Mouse (Mus musculus) heart, adult 2 months (tissue): ENCODE measurements around the gene Rbm14. TPM values are rescaled to one million over a fixed set of nuclear protein-coding genes. Genes with fewer than 3 reads are reported as not detected.
"Not testable (repeated sequence)": the region's sequence is repeated elsewhere in the genome, so short reads cannot be mapped to it uniquely, and the experiment has no call there.

Source experiments
- DNase-seq, 2 experiments: peaks; one replicate each; pipeline ENCODE4 v3.0.0; 2021
- H3K27ac ChIP-seq: fragments of 200-600 bp; 2 replicates; pipeline ENCODE4 v1.8.1; 2022
- H3K27me3 ChIP-seq: fragments of 200-500 bp; 2 replicates; pipeline ENCODE4 v1.6.1; 2012; ENCODE audit warnings: mild to moderate bottlenecking, low read length, inconsistent platforms, mixed read lengths; ENCODE audit not compliant: control insufficient read depth, insufficient read depth
- H3K36me3 ChIP-seq: fragments of 200-500 bp; 2 replicates; pipeline ENCODE4 v1.6.1; 2012; ENCODE audit warnings: low read length, inconsistent platforms; ENCODE audit not compliant: control insufficient read depth, insufficient read depth
- H3K4me1 ChIP-seq: fragments of 200-500 bp; 2 replicates; pipeline ENCODE4 v1.6.1; 2011; ENCODE audit warnings: low read length; ENCODE audit not compliant: control insufficient read depth, insufficient read depth
- H3K4me3 ChIP-seq: fragments of 200-600 bp; 2 replicates; pipeline ENCODE4 v1.8.1; 2022
- H3K79me2 ChIP-seq: fragments of 200-500 bp; replicated peaks from 2 replicates; pipeline ENCODE4 v1.6.1; 2012; ENCODE audit warnings: mild to moderate bottlenecking, inconsistent platforms, low read length, moderate library complexity, mixed read lengths; ENCODE audit not compliant: control insufficient read depth, insufficient read depth
- H3K9ac ChIP-seq: fragments of 200-500 bp; 2 replicates; pipeline ENCODE4 v1.6.1; 2012; ENCODE audit warnings: low read depth, mild to moderate bottlenecking, control low read depth, inconsistent platforms, low read length, mixed read lengths
- CTCF ChIP-seq: fragments of 200-600 bp; IDR thresholded peaks from 2 replicates; pipeline ENCODE4 v1.8.1; 2022; ENCODE audit warnings: antibody characterized with exemption, mild to moderate bottlenecking, moderate library complexity
- EP300 ChIP-seq: fragments of 200-500 bp; IDR thresholded peaks from 2 replicates; pipeline ENCODE4 v1.6.1; 2011; ENCODE audit warnings: low read depth, low read length, control low read depth; ENCODE audit not compliant: insufficient read depth
- POLR2A ChIP-seq: fragments of 200-500 bp; IDR thresholded peaks from 2 replicates; pipeline ENCODE4 v1.6.1; 2011; ENCODE audit warnings: mild to moderate bottlenecking, low read depth, low read length, control low read depth; ENCODE audit not compliant: insufficient read depth
- WGBS: fragments of 180-500 bp; shearing (Covaris S2); methylation state at CpG from one replicate; pipeline ENCODE4 v1.1.7; 2018; 5-methylcytosine and 5-hydroxymethylcytosine counted together
- intact Hi-C: fragments of 180-260 bp; cut with DNase I; formaldehyde crosslinking; loops from one replicate; pipeline ENCODE4 v1.15.1; 2025
- polyA plus RNA-seq: library from polyadenylated mRNA; depleted of rRNA; stranded (reverse); fragments of >200 nt; gene quantifications from 2 replicates; pipeline ENCODE4 v1.2.3, GENCODE M21; 2012
- total RNA-seq, 2 experiments: library from RNA; stranded (reverse); gene quantifications; 2 replicates each; pipeline ENCODE4 v1.2.3; 2021

Gene Rbm14
- total and polyA plus RNA-seq, 3 experiments, result 16.2 to 25.4 (median 19.5) TPM

- Histone ChIP-seq H3K27me3 (no peaks in the 10 kb centered on the region), H3K79me2 (no peaks in the 10 kb centered on the region; the same call in 1 of the 2 replicates), H3K4me1 (peaks cover 2% of the 10 kb centered on the region; the same call in 1 of the 2 replicates), H3K4me3 (no peak overlapping the region), H3K9ac (no peak overlapping the region), H3K36me3 (peaks cover 37% of the 10 kb centered on the region), H3K27ac (no peak overlapping the region)
- TF ChIP-seq POLR2A (no peak), EP300 (no peak), CTCF (no peak)
- 71% methylated on average over 3 of the region's 3 CpGs for WGBS
- DNase-seq, result no peak
- intact Hi-C loops, result no loop called here
Measured at GRCm38 (mm10) chr19:4772785-4773184, 38.6 kb downstream of the Rbm14 start.

- Histone ChIP-seq H3K27ac (no peak overlapping the region), H3K4me3 (no peak overlapping the region), H3K9ac (no peak overlapping the region), H3K4me1 (peaks cover 3% of the 10 kb centered on the region; the same call in 1 of the 2 replicates), H3K79me2 (peaks cover 3% of the 10 kb centered on the region; the same call in 1 of the 2 replicates), H3K27me3 (no peaks in the 10 kb centered on the region), H3K36me3 (peaks cover 24% of the 10 kb centered on the region)
- 68% methylated on average over 12 of the region's 12 CpGs for WGBS
- no peak for DNase-seq
- intact Hi-C loops, result no loop called here
- TF ChIP-seq CTCF, result no peak
- TF ChIP-seq POLR2A, result no peak
- TF ChIP-seq EP300, result no peak
Measured at GRCm38 (mm10) chr19:4767507-4768148, 43.8 kb downstream of the Rbm14 start.

- no peak overlapping the region for H3K9ac ChIP-seq
- WGBS, result 54% methylated on average over 1 of the region's 1 CpGs
- no peaks in the 10 kb centered on the region for H3K27me3 ChIP-seq
- TF ChIP-seq EP300 (no peak), CTCF (peak; percentile 47)
- peaks cover 2% of the 10 kb centered on the region; the same call in 1 of the 2 replicates for H3K4me1 ChIP-seq
- intact Hi-C loops, result no loop called here
- peaks cover 5% of the 10 kb centered on the region for H3K79me2 ChIP-seq
- H3K36me3 ChIP-seq, result peaks cover 20% of the 10 kb centered on the region
- no peak overlapping the region for H3K27ac ChIP-seq
- H3K4me3 ChIP-seq, result no peak overlapping the region
- no peak for DNase-seq
Measured at GRCm38 (mm10) chr19:4762876-4763275, 48.6 kb downstream of the Rbm14 start.

GRCm38 (mm10) chr19:4760544-4760943 is 50.9 kb downstream of the Rbm14 start:
- H3K36me3 ChIP-seq, result peaks cover 14% of the 10 kb centered on the region
- intact Hi-C loops, H3K79me2 ChIP-seq, H3K4me1 ChIP-seq, H3K27ac ChIP-seq, H3K9ac ChIP-seq, H3K27me3 ChIP-seq, H3K4me3 ChIP-seq, DNase-seq: not testable (repeated sequence)
- WGBS, result 88% methylated on average over 7 of the region's 8 CpGs

GRCm38 (mm10) chr19:4756921-4757320 is 54.5 kb downstream of the Rbm14 start:
- no peak for TF ChIP-seq POLR2A
- TF ChIP-seq EP300, result no peak
- TF ChIP-seq CTCF, result no peak
- WGBS, result 3% methylated on average over 9 of the region's 9 CpGs

GRCm38 (mm10) chr19:4756193-4756911 is 55.1 kb downstream of the Rbm14 start, which contains the start of gene Rbm4b:
Rbm4b (plus strand) TSS chr19:4756497.
- TF ChIP-seq EP300 (peak; percentile 81), CTCF (no peak), POLR2A (peak; percentile 68)
- intact Hi-C loops, result loop anchor here (2.0 to 10.0 kb wide), 3 partner anchors 36 to 248 kb away; partner anchors contain the start of genes Gm21992, Rbm14 and Rbm4
- WGBS, result under 1% methylated on average over 65 of the region's 65 CpGs

More at GRCm38 (mm10) chr19:4756921-4757320, 54.5 kb downstream of the Rbm14 start:
- Histone ChIP-seq H3K27me3 (no peaks in the 10 kb centered on the region), H3K36me3 (peaks cover 10% of the 10 kb centered on the region), H3K4me1 (peaks cover 1% of the 10 kb centered on the region), H3K9ac (peak overlapping the region; percentile 86), H3K4me3 (peak overlapping the region; percentile 74), H3K27ac (peak overlapping the region; percentile 84), H3K79me2 (no peaks in the 10 kb centered on the region)
- intact Hi-C loops, result loop anchor here (2.0 to 10.0 kb wide), 3 partner anchors 35 to 248 kb away; partner anchors contain the start of genes Gm21992, Rbm14 and Rbm4
- DNase-seq, result no peak

More at GRCm38 (mm10) chr19:4756193-4756911, 55.1 kb downstream of the Rbm14 start, which contains the start of gene Rbm4b:
- Histone ChIP-seq H3K9ac (peak within 1 kb of the TSS; percentile 86), H3K27me3 (no peaks in the 10 kb centered on the region), H3K36me3 (peaks cover 10% of the 10 kb centered on the region), H3K4me1 (peaks cover 1% of the 10 kb centered on the region), H3K79me2 (no peaks in the 10 kb centered on the region), H3K4me3 (peak within 1 kb of the TSS; percentile 74), H3K27ac (peak within 1 kb of the TSS; percentile 84)
- peak; percentile 97 to 98 for DNase-seq
